Mouse (Mus musculus) cerebellum, adult 11 months (tissue): Measurements from ENCODE around the gene Rplp0.
"Not testable (repeated sequence)": the region's sequence is repeated elsewhere in the genome, so short reads cannot be mapped to it uniquely, and the experiment has no call there.

Experiments
- DNase-seq: peaks from one replicate; pipeline ENCODE4 v3.0.0; 2022

Rplp0 gene

DNA sequence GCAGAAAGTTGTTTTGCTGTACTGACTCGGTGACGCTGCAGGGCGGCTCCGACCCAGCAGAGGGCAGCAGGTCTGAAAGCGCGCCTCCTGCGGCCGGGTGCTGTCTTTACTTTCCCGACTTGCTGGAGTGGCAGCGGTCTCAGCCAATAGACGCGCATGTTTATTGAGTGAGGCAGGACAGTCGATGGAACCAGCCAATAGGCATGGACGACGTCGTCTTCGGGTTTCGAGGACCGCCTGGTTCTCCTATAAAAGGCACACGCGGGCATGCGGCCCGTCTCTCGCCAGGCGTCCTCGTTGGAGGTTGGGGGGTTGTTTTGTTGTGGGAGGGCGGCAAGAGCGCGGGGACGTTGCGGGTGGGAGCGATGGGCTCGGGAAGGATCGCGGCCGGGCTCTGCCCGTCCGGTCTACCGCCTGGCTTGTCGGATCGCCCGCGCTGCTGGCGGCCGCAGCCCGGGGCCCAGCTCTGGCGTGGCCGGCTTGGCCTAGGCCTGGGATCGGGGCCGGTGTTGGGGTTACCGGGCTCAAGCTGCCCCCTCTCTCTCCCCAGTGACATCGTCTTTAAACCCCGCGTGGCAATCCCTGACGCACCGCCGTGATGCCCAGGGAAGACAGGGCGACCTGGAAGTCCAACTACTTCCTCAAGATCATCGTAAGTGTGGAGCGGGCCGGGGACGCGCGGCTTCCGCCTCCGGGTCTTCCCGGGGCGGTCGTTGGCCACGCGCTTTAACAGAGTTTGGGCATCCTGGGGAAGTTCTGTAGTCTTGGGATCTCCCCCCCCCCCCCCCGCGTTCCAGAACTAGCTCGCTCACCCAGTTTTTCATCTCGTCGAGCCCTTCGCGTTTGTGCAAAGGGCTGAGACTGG is at the start of gene Rplp0:
Gene Rplp0, plus strand, starts transcription at position 231 of the 865 bp plus-strand sequence.
- peak; percentile 100 for DNase-seq

DNA sequence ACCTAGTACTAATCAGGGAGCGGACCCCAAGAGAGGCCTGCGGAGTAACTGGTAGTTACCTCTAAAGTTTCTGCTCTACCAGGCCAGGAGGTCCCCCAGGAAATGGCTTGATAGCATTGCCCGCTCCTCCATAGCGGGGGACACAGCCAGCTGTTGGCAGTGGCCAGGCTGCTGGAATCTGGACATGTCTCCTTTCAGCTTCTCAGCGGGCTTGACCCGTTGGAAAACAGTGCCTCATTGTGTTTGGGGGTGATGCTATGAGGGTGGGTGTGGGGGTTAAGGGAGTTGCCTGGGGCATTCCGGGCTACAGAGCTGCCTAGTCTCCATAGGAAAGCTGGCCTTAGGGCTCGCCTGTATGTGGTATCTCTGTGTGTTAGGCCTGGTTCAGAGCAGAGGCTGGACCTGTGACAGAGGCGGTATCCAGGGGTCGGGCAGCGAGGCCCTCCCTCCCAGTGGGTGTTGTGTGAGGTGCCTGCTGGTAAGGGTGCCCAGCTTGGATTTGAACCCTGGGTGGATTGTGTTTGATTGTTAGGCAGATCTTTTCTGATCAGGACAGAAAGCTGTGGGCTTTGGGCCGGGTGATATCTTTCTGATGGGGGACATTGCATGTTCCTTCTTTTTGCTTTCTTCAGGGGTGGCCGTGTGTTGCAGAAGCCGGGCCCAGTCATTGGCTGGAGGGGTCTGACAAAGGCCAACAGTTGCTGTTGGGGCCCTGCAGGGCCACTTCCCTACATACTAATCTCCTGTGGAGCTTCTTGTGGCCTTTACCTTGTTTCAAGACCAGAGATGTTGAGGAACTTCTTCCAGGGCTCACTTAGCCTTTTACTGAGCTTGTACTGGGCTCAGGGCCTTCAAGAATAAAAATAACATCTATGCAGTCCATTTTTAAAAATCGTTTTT is 49.2 kb upstream of the Rplp0 start:
- no peak for DNase-seq

DNA sequence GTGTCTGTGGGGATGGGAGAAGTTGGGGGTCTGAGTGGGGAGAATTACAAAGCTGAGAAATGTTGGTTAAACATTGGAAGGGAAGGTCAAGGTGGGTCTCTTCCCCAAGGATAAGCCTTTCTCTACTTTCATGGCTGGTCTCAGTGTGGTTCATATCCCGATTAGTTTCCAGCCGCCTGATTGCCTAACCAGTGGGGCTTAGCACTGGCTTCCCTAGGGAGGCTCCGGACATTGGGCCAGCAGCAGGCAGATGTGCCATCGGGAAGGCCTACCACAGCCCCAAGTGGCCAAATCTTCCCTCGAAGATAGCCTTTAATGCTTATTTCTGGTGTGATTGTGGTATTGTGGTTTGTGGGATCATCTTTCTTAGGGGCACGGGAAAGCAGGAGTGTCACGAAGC is 46.9 kb upstream of the Rplp0 start:
- DNase-seq: no peak

DNA sequence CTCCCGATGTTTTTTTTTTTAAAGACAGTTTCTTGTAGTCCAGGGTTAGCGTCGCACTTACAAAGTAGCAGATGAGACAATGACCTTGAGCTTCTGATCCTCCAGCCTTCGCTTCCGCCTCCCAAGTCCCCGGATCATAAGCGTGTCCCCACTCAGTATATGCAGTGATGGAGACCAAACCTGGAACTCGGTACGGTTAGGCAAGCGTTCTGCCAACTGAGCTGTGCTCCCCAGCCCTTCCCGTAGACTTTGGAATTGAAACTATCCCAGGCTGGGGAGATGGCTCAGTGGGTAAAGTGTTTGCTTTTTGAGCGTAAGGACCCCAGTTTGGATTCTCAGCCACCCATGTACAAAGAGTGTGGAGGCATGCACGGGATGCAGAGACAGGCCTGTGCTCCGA is 46.0 kb upstream of the Rplp0 start:
- no peak for DNase-seq

DNA sequence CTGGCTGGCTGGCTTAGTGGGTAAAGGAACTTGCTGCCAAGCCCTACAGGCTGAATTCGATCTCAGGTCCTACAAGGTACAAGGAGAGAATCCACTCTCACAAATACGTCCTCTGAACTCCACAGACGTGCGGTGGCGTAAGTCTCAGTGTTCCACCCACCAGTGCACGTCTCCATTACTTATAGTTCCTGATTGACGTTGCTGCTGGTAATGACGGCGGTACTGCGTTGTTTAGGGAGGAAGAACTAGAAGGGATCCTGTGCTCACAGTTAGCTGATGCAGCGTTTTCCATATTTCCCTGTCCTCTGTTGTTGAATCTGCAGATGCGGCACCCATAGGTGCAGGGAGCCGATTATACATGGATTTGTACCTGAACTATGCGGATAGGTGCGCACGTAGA is 45.5 kb upstream of the Rplp0 start:
- DNase-seq: no peak

DNA sequence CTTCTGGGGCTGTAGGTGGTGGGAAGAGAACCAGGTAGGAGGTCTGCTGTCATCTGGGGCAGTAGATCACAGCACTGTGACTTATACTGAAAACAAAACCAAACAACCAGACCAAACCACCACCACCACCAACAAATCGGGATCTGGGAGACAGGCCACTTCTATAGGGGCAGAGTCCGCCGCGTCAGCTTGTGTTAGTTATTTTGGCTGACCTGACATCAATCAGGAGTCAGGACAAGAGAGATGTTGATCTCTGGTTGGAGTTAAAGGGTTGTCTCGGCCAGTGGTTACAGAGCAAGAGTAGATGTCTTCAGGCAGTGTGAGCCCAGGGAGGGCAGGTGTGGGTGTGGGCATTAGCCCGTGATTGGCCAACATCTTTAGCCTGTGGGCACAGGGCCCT is 44.9 kb upstream of the Rplp0 start:
- no peak for DNase-seq

DNA sequence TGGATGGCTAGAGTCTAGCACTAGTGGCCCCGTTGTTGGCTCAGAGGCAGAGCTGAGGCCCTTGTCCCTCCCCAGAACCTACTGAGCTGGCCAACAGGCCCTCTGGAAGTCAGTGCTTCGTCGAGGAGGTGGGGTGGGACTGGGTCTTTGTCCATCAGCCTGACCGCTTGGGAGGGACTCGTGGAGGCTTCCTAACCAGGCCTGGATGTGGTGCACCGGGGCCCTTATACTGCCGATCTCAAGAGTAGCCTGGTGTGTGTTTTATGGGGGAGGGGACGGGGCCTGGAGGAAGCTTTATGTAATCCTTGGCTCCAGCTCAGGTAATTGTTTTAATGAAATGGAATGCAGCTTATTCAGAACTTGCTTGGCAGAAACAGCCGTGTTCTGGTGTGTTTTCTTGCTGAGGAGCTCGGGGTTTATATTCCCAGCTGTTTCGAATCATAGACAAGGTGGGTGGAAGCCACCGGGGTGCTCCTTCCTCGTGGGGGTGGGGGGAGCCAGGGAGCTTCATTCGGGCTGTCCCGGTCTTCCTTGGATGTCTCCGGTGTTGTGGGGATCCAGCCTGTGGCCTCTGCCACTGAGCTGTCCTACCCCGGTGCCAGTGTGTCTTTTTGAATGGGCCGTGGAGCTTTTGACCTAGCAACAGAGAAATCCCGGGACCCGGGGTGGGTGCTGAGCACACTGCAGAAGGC is 44.2 kb upstream of the Rplp0 start:
- DNase-seq: no peak

DNA sequence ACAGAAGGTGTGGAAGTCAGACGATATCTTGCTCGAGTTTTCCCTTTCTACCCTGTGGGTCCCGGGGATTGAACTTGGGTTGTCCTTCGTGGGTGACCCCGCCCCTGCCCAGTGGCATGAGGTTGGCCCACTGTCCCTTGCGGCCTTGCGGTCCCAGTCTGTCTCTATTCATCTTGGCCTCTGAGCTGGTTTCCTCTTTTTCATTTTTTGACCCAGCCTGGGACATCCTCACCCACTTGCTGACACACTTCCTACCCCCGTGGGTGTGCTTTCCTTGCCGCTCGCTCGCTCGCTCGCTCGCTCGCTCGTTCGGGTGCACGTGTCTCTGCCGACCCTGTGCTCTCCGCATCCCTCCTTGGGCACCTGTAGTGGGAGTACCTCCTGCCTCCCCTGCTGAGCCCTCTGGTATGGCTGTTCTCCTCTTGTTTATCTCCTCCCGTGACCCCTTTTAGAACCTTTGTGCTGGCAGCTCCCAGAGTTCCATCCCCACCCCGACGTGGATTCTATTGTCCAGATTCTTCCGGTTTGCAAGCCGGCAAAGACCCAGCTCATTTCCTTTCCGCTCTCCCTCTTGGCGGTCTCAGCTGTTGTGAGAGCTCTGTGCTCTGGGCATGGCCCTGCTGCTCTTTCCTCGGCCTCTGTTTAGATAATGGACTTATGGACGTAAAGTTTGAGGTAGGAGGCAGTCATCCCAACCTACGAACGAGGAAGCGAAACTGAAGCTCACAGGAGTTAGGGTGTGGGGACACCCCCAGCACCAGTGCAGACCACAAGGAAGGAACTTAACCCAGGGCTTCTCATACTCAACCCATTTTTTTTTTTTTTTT is 43.0 kb upstream of the Rplp0 start:
- no peak for DNase-seq

DNA sequence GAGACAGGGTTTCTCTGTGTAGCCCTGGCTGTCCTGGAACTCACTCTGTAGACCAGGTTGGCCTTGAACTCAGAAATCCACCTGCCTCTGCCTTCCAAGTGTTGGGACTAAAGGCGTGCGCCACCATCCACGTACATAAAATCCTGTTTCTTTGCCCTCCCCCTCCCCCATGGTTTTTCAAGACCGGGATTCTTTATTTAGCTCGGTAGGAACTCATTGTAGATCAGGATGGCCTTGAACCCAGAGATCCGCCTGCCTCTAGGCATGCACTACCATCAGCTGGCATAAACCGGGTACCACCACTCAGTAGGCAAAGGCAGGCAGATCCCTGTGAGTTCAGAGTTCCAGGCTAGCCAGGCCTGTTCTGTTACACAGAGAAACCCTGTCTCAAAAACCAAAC is 42.4 kb upstream of the Rplp0 start:
- DNase-seq: no peak

DNA sequence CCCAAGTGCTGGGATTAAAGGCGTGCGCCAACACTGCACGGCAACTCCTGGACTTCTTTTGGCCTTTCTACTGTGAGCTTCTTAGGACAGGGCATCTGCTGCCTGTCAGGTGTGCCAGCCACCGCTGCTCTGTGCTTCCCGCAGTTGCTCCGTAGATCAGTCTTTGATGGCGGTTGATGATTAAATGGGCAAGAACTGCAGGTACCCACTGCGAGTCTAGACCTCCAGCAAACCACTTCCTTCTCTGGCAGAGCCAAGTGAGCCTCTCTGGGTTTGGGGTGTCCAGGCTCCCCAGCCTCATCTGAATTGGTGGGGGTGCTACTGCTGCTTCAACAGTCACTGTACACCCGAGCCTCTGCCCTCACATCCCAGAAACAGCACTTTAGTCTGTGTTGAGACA is 41.8 kb upstream of the Rplp0 start:
- no peak for DNase-seq

DNA sequence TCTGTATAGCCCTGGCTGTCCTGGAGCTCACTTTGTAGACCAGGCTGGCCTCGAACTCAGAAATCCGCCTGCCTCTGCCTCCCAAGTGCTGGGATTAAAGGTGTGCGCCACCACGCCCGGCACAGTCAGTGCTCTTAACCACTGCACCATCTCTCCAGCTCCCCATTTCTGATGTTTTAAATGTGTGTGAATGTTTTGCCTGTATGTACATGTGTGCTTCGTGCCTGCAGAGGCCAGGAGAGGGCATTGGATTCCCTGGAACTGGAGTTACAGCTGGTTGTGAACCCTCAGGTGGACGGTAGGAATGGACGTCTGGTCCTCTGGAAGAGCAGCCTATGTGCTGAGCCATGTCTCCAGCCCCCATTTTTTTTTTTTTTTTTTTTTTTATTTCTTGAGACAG is 41.1 kb upstream of the Rplp0 start:
- not testable (repeated sequence) for DNase-seq

DNA sequence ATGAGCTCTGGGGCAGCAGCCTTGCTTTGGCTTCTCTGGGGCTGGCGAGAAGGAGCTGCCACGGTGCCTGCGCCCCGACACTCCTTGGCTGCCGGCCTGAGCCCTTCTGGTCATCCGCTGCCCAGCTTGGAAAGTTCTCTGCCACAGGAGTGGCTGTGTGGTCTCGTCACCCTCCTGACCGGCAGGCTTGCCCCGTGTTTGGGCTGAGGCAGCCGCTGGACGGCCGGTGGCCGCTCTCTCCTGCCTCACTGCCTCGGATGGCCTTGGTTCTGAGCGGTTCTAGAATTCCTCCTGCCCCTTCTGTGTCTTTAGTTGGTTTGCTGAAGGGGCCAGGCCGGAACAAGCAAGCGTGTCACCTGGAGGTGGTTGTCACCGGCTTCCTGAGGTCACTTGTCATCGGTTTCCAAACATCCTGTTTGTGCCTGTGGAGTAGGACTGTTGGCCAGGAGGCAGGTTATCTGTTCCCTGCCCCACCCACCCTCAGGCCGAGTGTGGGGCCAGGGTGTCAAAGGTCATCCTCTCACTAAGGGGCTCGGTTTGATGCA is 38.9 kb upstream of the Rplp0 start:
- DNase-seq: no peak

DNA sequence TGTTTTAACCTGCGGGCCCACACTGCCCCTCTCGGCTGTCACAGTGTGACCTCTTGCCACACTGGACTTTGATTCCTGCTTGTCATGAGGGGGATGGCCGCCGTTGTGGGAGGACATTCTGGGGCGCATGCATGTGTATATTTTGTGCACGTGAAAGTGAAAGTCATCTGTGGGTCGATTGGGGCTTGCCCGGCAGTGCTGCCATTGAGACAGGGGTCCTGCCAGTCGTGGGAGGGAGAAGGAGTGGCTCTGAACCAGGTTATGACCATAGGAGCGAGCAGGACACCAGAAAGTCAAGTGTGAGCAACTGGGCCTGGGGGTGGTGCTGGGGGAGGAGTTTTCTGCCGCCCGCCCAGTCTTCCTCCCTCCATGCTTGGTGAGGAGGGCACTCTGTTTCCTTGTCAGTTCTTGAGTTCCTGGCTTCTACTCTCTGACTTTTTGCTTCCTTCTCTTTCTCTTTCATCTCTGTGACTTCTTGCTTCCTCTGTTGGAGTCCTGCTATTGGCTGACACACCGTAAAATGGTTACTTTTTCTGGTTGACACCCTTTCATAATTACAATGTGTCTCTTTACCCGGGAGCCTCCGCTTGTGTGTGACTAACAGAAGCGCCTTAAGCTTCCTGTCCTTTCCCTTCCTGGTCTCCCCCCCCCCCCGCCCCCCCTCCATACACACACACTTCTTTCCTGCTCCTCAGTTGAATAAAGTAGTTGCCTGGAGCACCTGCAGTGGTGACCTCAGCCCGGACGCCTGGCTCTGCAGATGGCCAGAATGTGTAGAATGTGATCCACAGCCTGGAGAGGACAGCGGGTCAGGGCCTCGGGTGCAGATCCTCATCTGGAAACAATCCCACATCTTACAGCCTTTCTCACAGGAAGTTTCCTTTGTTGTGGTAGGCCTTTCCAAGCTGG is 37.5 kb upstream of the Rplp0 start:
- DNase-seq: no peak

DNA sequence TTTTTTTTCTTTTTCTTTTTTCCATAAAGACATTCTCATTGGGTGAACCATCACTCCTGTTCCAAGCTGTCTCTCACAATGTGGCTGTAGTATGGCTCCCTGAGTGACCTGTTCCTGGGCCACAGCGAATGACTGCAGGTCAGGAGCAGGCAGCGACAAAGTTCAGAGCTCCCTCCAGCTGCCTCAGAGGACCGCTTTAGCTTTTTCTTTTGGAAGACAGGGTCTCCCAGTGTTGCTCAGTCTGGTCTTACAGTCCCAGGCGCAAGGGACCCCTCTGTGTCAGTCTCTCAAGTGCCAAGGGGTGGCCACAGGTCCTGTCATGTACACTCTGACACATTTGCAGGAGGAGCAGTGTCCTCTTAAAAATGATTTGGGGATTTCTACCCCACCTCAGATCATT is 36.7 kb upstream of the Rplp0 start:
- DNase-seq: no peak

DNA sequence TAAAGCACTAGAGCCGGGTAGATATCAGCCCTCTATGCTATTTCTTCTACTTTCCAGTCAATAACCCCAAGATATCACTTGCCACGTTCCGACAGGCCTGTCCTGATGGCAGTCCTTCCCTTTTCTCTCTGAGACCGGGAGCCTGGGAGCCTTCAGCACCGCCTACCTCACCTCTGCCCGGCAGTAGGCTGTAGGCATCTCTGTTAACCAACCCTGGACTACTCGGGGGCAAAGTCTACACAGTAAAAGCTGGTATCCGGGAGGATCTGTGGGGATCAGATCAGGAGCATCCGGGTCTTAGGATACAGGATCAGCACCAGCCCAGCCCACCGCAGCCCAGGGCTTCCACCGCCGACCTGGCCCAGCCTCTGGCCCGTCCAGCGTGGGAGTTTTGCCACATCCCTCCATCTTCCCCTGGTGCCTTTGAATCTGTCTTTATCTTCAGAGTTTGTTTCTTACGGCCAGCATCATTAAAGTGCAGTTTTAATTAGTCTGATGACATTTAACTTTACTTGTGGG is 36.2 kb upstream of the Rplp0 start:
- no peak for DNase-seq

DNA sequence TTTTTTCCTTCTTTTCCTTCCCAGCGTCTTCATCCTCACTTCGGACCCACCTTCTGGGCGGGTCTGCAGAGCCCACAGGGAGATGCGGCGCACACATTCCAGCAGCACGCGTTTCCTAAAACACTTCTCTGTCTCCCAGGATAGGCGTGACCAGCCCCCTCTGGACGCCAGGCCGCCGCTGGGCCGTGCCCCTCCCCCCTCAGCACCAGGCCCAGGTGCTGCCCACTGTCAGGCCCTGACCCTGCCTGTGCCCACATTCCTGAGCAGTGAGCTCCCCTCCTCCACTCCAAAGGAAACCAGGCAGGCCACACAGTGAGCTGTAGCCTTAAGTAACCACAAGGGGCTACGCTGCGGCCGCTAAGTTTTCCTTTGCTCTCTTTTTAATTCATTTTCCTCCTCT is 35.3 kb upstream of the Rplp0 start:
- DNase-seq: no peak

DNA sequence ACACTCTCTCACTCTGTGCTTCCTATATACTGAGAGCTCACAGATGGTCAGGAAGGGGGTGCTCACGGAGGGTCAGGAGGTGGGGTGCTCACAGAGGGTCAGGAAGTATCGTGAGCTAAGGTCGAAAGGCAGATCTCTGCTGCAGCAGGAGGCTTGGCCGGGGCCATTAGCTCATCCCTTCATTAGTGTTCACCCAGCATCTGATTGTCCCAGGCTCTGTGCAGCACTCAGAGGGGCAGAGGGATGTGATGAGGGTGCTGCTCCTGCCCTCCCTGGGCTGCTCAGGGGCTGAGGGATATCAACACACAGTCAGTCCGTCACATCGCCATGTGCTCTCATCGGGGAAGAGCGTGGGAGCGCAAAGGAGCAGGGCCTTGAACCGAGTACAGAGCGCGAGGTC is 34.8 kb upstream of the Rplp0 start:
- no peak for DNase-seq

DNA sequence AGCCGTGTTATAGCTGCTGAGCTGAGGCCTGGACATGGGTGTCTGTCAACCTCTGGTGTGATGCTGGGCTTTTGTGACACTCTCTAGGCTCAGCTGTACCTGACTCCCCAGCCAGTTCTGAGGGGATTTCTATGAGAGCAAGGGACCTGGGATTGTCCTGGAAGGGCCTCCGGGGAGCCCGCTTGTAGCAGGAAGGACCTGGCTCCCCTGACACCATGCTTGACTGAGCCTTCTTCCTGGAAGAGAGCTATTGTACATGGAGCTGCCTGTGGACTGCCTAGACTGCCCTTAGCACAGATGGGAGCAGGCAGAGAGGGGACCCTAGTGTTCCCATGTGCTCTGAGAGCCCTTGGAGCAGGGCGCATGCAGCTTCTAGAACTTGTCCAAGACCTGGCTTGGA is 33.9 kb upstream of the Rplp0 start:
- DNase-seq: no peak

DNA sequence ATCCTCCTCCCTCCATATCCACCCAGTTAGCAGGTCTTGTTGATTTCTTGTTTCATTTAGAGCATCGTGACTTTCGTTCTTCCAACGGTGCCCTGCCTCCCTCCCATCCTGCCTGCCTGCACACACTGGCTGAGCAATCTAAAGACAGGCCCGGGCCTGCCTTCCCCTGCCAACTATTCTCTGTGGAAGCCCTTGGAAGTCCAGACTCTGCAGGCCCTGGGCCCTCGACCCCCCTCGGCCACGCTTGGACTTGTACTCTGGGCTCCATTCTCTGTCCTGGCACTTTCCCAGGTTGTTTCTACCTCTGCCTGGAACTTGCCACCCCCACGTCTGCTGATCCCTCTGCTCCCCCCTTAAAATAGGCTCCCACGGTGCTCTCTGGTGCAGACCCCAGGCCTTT is 33.3 kb upstream of the Rplp0 start:
- no peak for DNase-seq

DNA sequence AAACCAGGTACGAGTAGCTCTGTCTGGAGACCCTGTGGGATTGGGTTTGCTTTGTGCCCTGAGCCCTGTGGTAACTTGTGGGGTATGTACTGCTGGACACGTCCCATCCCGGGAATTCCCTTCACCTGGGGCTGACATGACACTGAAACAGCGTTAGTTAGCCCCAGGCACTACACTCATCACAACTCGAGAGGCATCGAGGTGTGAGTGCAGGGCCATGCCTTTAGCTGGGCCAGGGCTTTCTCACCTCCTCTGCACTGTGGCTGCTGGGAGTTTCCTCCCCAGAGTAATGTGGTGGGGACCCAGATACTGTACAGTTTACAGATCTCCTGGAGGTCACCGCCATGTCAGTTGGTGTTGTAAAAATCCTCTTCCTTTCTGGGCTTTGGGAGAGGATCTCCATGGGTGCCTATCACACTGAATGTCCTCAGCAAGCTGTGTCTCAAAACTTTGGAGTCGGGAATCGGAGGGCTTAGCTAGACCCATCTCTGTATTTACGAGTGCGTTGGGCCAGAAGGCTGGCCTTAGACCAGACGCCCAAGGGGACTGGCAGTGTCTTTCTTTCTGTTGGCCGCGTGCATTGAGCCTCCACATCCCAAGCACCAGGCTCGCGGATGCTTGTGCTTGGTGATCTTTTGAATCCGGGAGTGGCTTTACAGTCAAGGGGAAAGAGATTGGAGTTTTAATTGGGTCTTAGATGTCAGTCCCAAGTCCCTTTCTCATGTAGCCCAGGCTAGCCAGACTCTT is 32.6 kb upstream of the Rplp0 start:
- DNase-seq: no peak
